Mouse (Mus musculus) lung, embryonic 14.5 days (tissue): ENCODE measurements at regions not wholly inside any gene's neighbourhood (a gene's known extent, or its start where the extent isn't known, plus 50 kb on each side); places are given as distances from the start of the nearest gene placed in this dataset.

Source experiments
- ATAC-seq: fragments of 200-750 bp; cut with Nextera tagmentation; 2 replicates; pipeline ENCODE4 v1.8.0; 2017; ENCODE audit warnings: mild to moderate bottlenecking, moderate TSS enrichment, moderate library complexity; ENCODE audit not compliant: insufficient read depth
- DNase-seq: peaks from one replicate; pipeline ENCODE4 v3.0.0-alpha.2; 2015
- H3K27ac ChIP-seq: fragments of 300-500 bp; sonication (generic); 2 replicates; pipeline ENCODE4 v1.5.1; 2014; ENCODE audit warnings: low read depth, mild to moderate bottlenecking, moderate library complexity
- H3K27me3 ChIP-seq: fragments of 300-500 bp; sonication (generic); 2 replicates; pipeline ENCODE4 v1.6.1; 2014; ENCODE audit warnings: low read length, control low read depth; ENCODE audit not compliant: insufficient read depth
- H3K36me3 ChIP-seq: fragments of 300-500 bp; sonication (generic); 2 replicates; pipeline ENCODE4 v1.6.1; 2014; ENCODE audit warnings: control low read depth; ENCODE audit not compliant: insufficient read depth
- H3K4me1 ChIP-seq: fragments of 300-500 bp; sonication (generic); 2 replicates; pipeline ENCODE4 v1.6.1; 2014; ENCODE audit warnings: antibody characterized with exemption, control low read depth; ENCODE audit not compliant: insufficient read depth
- H3K4me2 ChIP-seq: fragments of 300-500 bp; sonication (generic); 2 replicates; pipeline ENCODE4 v1.6.1; 2014; ENCODE audit warnings: mild to moderate bottlenecking
- H3K4me3 ChIP-seq: fragments of 300-500 bp; sonication (generic); 2 replicates; pipeline ENCODE4 v1.5.1; 2014; ENCODE audit warnings: low read depth, low read length
- H3K9ac ChIP-seq: fragments of 300-500 bp; sonication (generic); 2 replicates; pipeline ENCODE4 v1.6.1; 2014
- H3K9me3 ChIP-seq: fragments of 300-500 bp; sonication (generic); 2 replicates; pipeline ENCODE4 v1.6.1; 2016; ENCODE audit warnings: low read depth, low read length, control low read depth
- CTCF ChIP-seq: IDR thresholded peaks from 2 replicates; pipeline ENCODE4 v1.5.1; 2016; ENCODE audit warnings: antibody characterized with exemption, low read depth
- WGBS: fragments of 180-500 bp; shearing (Covaris S2); extraction: QIAGEN DNeasy Blood & Tissue Kit; methylation state at CpG from one replicate; pipeline ENCODE4 v1.1.7; 2014; 5-methylcytosine and 5-hydroxymethylcytosine counted together

- H3K9me3 ChIP-seq, result no peaks in the 10 kb centered on the region
- no peak overlapping the region for H3K4me2 ChIP-seq
- no peak overlapping the region for H3K4me3 ChIP-seq
- H3K4me1 ChIP-seq, result no peaks in the 10 kb centered on the region
- no peaks in the 10 kb centered on the region for H3K36me3 ChIP-seq
- ATAC-seq, result no peak
- no peak overlapping the region for H3K9ac ChIP-seq
- 54% methylated on average over 9 of the region's 9 CpGs for WGBS
- H3K27ac ChIP-seq, result no peak overlapping the region
- DNase-seq, result no peak
- H3K27me3 ChIP-seq, result no peaks in the 10 kb centered on the region
- no peak for TF ChIP-seq CTCF
These were observed 106.3 kb downstream of the Snx19 start for GRCm38 (mm10) chr9:30533091-30533779.

- 53% methylated on average over 5 of the region's 5 CpGs for WGBS
- no peak for ATAC-seq
- no peak overlapping the region for H3K4me3 ChIP-seq
These were observed 98.2 kb downstream of the Snx19 start for GRCm38 (mm10) chr9:30525086-30525485.

GRCm38 (mm10) chr9:30524401-30525066 lies 97.6 kb downstream of the Snx19 start:
- no peak overlapping the region for H3K4me2 ChIP-seq
- H3K4me1 ChIP-seq, result peaks cover 4% of the 10 kb centered on the region; the same call in 1 of the 2 replicates
- no peak overlapping the region for H3K4me3 ChIP-seq
- H3K36me3 ChIP-seq, result no peaks in the 10 kb centered on the region
- no peak for ATAC-seq
- no peak for DNase-seq
- no peaks in the 10 kb centered on the region for H3K9me3 ChIP-seq
- no peak for TF ChIP-seq CTCF
- H3K27me3 ChIP-seq, result no peaks in the 10 kb centered on the region
- H3K9ac ChIP-seq, result no peak overlapping the region
- H3K27ac ChIP-seq, result no peak overlapping the region
- WGBS, result 66% methylated on average over 6 of the region's 6 CpGs

More at GRCm38 (mm10) chr9:30525086-30525485, 98.2 kb downstream of the Snx19 start:
- no peak overlapping the region for H3K27ac ChIP-seq
- H3K4me1 ChIP-seq, result peaks cover 4% of the 10 kb centered on the region; the same call in 1 of the 2 replicates
- no peak overlapping the region for H3K4me2 ChIP-seq
- no peak for DNase-seq
- no peak overlapping the region for H3K9ac ChIP-seq
- no peaks in the 10 kb centered on the region for H3K27me3 ChIP-seq
- H3K36me3 ChIP-seq, result no peaks in the 10 kb centered on the region
- TF ChIP-seq CTCF, result no peak
- no peaks in the 10 kb centered on the region for H3K9me3 ChIP-seq

- Histone ChIP-seq H3K9ac (no peak overlapping the region), H3K4me3 (no peak overlapping the region), H3K4me2 (no peak overlapping the region), H3K27me3 (no peaks in the 10 kb centered on the region), H3K36me3 (no peaks in the 10 kb centered on the region), H3K9me3 (no peaks in the 10 kb centered on the region), H3K27ac (no peak overlapping the region), H3K4me1 (peaks cover 4% of the 10 kb centered on the region; the same call in 1 of the 2 replicates)
- DNase-seq (no peak), ATAC-seq (no peak)
- WGBS, result 77% methylated on average over 2 of the region's 2 CpGs
- no peak for TF ChIP-seq CTCF
These were observed 96.9 kb downstream of the Snx19 start for GRCm38 (mm10) chr9:30523852-30524251.

- DNase-seq, result no peak
- WGBS, result 65% methylated on average over 10 of the region's 10 CpGs
- H3K27ac ChIP-seq, result no peak overlapping the region
These were observed 95.9 kb downstream of the Snx19 start for GRCm38 (mm10) chr9:30522595-30523350.

GRCm38 (mm10) chr9:30521556-30522240 lies 94.8 kb downstream of the Snx19 start:
- Histone ChIP-seq H3K4me3 (no peak overlapping the region), H3K4me1 (peaks cover 4% of the 10 kb centered on the region; the same call in 1 of the 2 replicates), H3K9ac (no peak overlapping the region), H3K27me3 (no peaks in the 10 kb centered on the region), H3K9me3 (no peaks in the 10 kb centered on the region), H3K36me3 (no peaks in the 10 kb centered on the region), H3K4me2 (no peak overlapping the region), H3K27ac (no peak overlapping the region)
- ATAC-seq (no peak), DNase-seq (no peak)
- no peak for TF ChIP-seq CTCF
- WGBS, result 86% methylated on average over 6 of the region's 6 CpGs

More at GRCm38 (mm10) chr9:30522595-30523350, 95.9 kb downstream of the Snx19 start:
- Histone ChIP-seq H3K9me3 (no peaks in the 10 kb centered on the region), H3K4me2 (no peak overlapping the region), H3K9ac (no peak overlapping the region), H3K4me1 (peaks cover 4% of the 10 kb centered on the region; the same call in 1 of the 2 replicates), H3K27me3 (no peaks in the 10 kb centered on the region), H3K4me3 (no peak overlapping the region), H3K36me3 (no peaks in the 10 kb centered on the region)
- no peak for TF ChIP-seq CTCF
- ATAC-seq, result no peak
